Mouse (Mus musculus) fibroblast of lung, adult 2 months (primary cell): ENCODE data around the gene Cp.
"Not testable (repeated sequence)": the region's sequence is repeated elsewhere in the genome, so short reads cannot be mapped to it uniquely, and the experiment has no call there.

ENCODE experiments used
- DNase-seq: peaks from one replicate; pipeline ENCODE4 v3.0.0-alpha.2; 2011; ENCODE audit warnings: low read depth

The Cp gene

GRCm38 (mm10) chr3:20007275-20007674, 50.4 kb downstream of the Cp start:
- no peak for DNase-seq

GRCm38 (mm10) chr3:20007759-20008158, 50.9 kb downstream of the Cp start:
- no peak for DNase-seq

GRCm38 (mm10) chr3:20010464-20010863, 53.6 kb downstream of the Cp start:
- no peak for DNase-seq

GRCm38 (mm10) chr3:20010905-20011304, 54.1 kb downstream of the Cp start:
- DNase-seq = not testable (repeated sequence)

GRCm38 (mm10) chr3:20014454-20014853, 57.6 kb downstream of the Cp start:
- no peak for DNase-seq

- DNase-seq = no peak
Observed at GRCm38 (mm10) chr3:20018076-20018475, 61.2 kb downstream of the Cp start.

GRCm38 (mm10) chr3:20023832-20024231, 67.0 kb downstream of the Cp start:
- DNase-seq = no peak

- no peak for DNase-seq
Observed at GRCm38 (mm10) chr3:20026481-20026880, 69.6 kb downstream of the Cp start.

GRCm38 (mm10) chr3:20026996-20027689, 70.3 kb downstream of the Cp start:
- no peak for DNase-seq

- no peak for DNase-seq
Observed at GRCm38 (mm10) chr3:20027788-20028187, 70.9 kb downstream of the Cp start.

- DNase-seq = no peak
Observed at GRCm38 (mm10) chr3:20028640-20029039, 71.8 kb downstream of the Cp start.

- no peak for DNase-seq
Observed at GRCm38 (mm10) chr3:20030807-20031206, 74.0 kb downstream of the Cp start.

GRCm38 (mm10) chr3:20033761-20034718, 77.2 kb downstream of the Cp start:
- no peak for DNase-seq

GRCm38 (mm10) chr3:20034719-20035404, 78.0 kb downstream of the Cp start, which contains the start of gene Hps3:
Gene Hps3 (minus strand): TSS chr3:20035315.
- peak; percentile 70 for DNase-seq

GRCm38 (mm10) chr3:20036069-20036468, 79.2 kb downstream of the Cp start:
- DNase-seq = no peak

- DNase-seq = not testable (repeated sequence)
Observed at GRCm38 (mm10) chr3:20041461-20041860, 84.6 kb downstream of the Cp start.

- not testable (repeated sequence) for DNase-seq
Observed at GRCm38 (mm10) chr3:20044736-20045135, 87.9 kb downstream of the Cp start.

GRCm38 (mm10) chr3:20057306-20058196, 100.7 kb downstream of the Cp start, which contains the start of gene Hltf:
Gene Hltf (plus strand): TSS chr3:20057811.
- DNase-seq = peak; percentile 89

- DNase-seq = no peak
Observed at GRCm38 (mm10) chr3:20058197-20058541, 101.3 kb downstream of the Cp start.
